Mouse (Mus musculus) hindbrain, embryonic 11.5 days (tissue): ENCODE results near the gene Mns1. TPM values are rescaled to one million over a fixed set of nuclear protein-coding genes. Genes with fewer than 3 reads are reported as not detected.

ENCODE experiments used
- ATAC-seq: fragments of 200-750 bp; cut with Nextera tagmentation; 2 replicates; pipeline ENCODE4 v1.8.0; 2017; ENCODE audit warnings: mild to moderate bottlenecking, moderate TSS enrichment, moderate library complexity; ENCODE audit not compliant: low FRiP score
- DNase-seq: peaks from one replicate; pipeline ENCODE4 v3.0.0-alpha.2; 2015; ENCODE audit warnings: low spot score
- H3K27ac ChIP-seq: fragments of 300-500 bp; sonication (generic); 2 replicates; pipeline ENCODE4 v1.5.1; 2014; ENCODE audit warnings: mild to moderate bottlenecking, low read depth, low read length
- H3K27me3 ChIP-seq: fragments of 300-500 bp; sonication (generic); 2 replicates; pipeline ENCODE4 v1.6.1; 2014; ENCODE audit warnings: mild to moderate bottlenecking, low read length, moderate library complexity, mixed read lengths; ENCODE audit not compliant: control insufficient read depth, insufficient read depth
- H3K36me3 ChIP-seq: fragments of 300-500 bp; sonication (generic); 2 replicates; pipeline ENCODE4 v1.6.1; 2014; ENCODE audit warnings: mild to moderate bottlenecking, low read length, moderate library complexity, mixed read lengths; ENCODE audit not compliant: control insufficient read depth, insufficient read depth
- H3K4me1 ChIP-seq: fragments of 300-500 bp; sonication (generic); replicated peaks from 2 replicates; pipeline ENCODE4 v1.6.1; 2014; ENCODE audit warnings: low read length, mixed read lengths; ENCODE audit not compliant: control insufficient read depth, insufficient read depth
- H3K4me2 ChIP-seq: fragments of 300-500 bp; sonication (generic); replicated peaks from 2 replicates; pipeline ENCODE4 v1.6.1; 2014; ENCODE audit warnings: mild to moderate bottlenecking, low read depth, low read length
- H3K4me3 ChIP-seq: fragments of 300-500 bp; sonication (generic); 2 replicates; pipeline ENCODE4 v1.5.1; 2014; ENCODE audit warnings: low read depth, low read length
- H3K9ac ChIP-seq: fragments of 300-500 bp; sonication (generic); 2 replicates; pipeline ENCODE4 v1.6.1; 2014; ENCODE audit warnings: low read depth, low read length
- H3K9me3 ChIP-seq: fragments of 300-500 bp; sonication (generic); 2 replicates; pipeline ENCODE4 v1.6.1; 2016; ENCODE audit warnings: low read length; ENCODE audit not compliant: control insufficient read depth
- WGBS: fragments of 180-500 bp; shearing (Covaris S2); extraction: QIAGEN DNeasy Blood & Tissue Kit; methylation state at CpG from one replicate; pipeline ENCODE4 v1.1.7; 2014; 5-methylcytosine and 5-hydroxymethylcytosine counted together
- polyA plus RNA-seq: library from polyadenylated mRNA; unstranded; fragments of >200 nt; fragmentation: Nextera tagmentation; extraction: Ambion mirVana; gene quantifications from 2 replicates; pipeline ENCODE4 v1.2.1, GENCODE M21; 2014

The Mns1 gene
- polyA plus RNA-seq, 1 experiment from 2014 or later: 49.5 TPM

DNA sequence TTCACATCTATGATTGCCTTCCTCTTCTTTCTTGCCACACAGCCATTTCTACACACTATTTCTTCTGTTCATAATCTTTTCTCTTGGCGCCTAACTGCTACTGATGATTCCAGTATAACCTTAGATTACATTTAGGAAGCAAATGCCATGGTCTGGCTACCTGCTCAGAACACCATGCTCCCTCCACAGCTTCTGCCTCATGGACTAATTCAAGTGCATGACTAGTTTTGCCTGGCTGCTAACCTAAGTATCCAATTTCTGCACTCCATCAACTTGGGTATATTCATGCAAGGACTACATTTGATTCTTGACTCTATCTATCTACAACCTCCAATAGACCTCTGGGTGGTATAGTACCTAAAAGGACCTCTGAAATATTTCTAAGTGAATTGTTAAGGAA is 32.0 kb downstream of the Mns1 start:
- Histone ChIP-seq H3K9ac (no peak overlapping the region), H3K27me3 (no peaks in the 10 kb centered on the region), H3K27ac (no peak overlapping the region), H3K4me1 (no peaks in the 10 kb centered on the region), H3K4me2 (no peak overlapping the region), H3K4me3 (no peak overlapping the region), H3K9me3 (no peaks in the 10 kb centered on the region), H3K36me3 (no peaks in the 10 kb centered on the region)
- WGBS: 97% methylated on average over 1 of the region's 1 CpGs
- no peak for DNase-seq
- no peak for ATAC-seq

DNA sequence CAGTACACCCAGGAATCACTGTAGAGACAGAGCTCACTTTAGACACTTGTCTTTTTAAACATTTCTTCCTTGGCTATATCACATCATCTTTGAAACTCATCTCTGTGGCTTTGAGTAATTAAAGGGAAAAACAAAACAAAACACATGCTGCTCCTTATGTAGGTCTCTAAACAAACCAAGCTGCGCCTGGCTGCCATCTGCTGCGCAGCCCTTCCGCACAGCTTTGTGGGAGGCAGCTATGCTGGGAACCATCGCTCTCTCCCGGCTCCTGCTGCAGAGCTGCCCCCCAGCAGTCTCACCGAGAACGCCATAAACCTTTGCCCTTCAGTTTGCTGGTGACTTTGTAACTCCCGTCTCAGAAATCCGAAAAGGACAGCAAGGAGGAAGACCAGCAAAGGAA is 37.7 kb downstream of the Mns1 start:
- 86% methylated on average over 9 of the region's 9 CpGs for WGBS
- H3K4me1 ChIP-seq: no peaks in the 10 kb centered on the region
- no peak for ATAC-seq
- H3K9me3 ChIP-seq: no peaks in the 10 kb centered on the region
- no peak overlapping the region for H3K9ac ChIP-seq
- H3K4me2 ChIP-seq: no peak overlapping the region
- no peaks in the 10 kb centered on the region for H3K27me3 ChIP-seq
- DNase-seq: no peak
- H3K36me3 ChIP-seq: no peaks in the 10 kb centered on the region; the same call in 1 of the 2 replicates
- no peak overlapping the region for H3K27ac ChIP-seq
- H3K4me3 ChIP-seq: no peak overlapping the region

DNA sequence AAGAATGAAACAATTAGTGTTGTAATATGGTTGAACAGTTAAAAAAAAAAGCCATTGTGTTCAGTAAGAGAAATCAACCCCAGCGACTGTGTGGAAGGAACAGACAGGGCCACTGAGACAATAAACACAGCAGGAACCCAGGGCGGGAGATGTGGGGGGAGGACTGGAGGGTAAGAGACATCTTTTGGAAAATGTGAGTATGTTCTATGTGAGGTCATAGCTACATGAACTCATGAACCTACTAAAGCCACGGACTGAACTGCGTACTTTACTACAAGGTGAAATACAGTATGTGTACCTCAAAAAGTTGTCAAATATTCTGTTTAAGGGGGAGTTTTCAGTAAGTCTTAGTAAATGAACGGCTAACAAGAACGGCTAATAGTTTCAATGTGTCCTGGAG is 39.5 kb downstream of the Mns1 start:
- WGBS: 75% methylated on average over 6 of the region's 6 CpGs
- H3K4me2 ChIP-seq: no peak overlapping the region
- no peak overlapping the region for H3K4me3 ChIP-seq
- peaks cover 3% of the 10 kb centered on the region; the same call in 1 of the 2 replicates for H3K36me3 ChIP-seq
- H3K27me3 ChIP-seq: no peaks in the 10 kb centered on the region
- ATAC-seq: no peak
- DNase-seq: no peak
- no peaks in the 10 kb centered on the region for H3K9me3 ChIP-seq
- H3K9ac ChIP-seq: no peak overlapping the region
- H3K4me1 ChIP-seq: no peaks in the 10 kb centered on the region
- H3K27ac ChIP-seq: no peak overlapping the region

DNA sequence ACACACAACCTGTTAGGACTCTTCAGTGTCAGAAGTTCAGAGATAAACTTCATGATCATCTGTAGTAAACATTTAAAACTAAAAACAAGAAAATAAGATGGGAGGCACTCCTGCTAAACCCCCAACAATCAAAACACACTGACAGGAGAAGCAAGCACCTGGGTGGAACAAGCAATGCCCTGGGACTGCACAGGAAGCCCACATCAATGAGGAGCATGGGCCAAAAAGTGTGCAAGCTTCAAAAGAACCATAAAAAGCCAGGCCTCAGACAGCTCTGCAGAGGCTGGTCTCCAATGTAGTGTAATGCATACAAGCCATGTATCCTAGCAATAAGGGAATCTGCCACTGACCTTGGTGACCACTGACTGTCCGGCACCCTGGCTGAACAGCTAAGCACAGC is 41.5 kb downstream of the Mns1 start:
- Histone ChIP-seq H3K27ac (no peak overlapping the region), H3K9ac (no peak overlapping the region), H3K4me1 (no peaks in the 10 kb centered on the region), H3K9me3 (no peaks in the 10 kb centered on the region), H3K4me3 (no peak overlapping the region), H3K27me3 (no peaks in the 10 kb centered on the region), H3K4me2 (no peak overlapping the region), H3K36me3 (peaks cover 3% of the 10 kb centered on the region; the same call in 1 of the 2 replicates)
- DNase-seq (no peak), ATAC-seq (no peak)
- WGBS: 89% methylated on average over 1 of the region's 1 CpGs

DNA sequence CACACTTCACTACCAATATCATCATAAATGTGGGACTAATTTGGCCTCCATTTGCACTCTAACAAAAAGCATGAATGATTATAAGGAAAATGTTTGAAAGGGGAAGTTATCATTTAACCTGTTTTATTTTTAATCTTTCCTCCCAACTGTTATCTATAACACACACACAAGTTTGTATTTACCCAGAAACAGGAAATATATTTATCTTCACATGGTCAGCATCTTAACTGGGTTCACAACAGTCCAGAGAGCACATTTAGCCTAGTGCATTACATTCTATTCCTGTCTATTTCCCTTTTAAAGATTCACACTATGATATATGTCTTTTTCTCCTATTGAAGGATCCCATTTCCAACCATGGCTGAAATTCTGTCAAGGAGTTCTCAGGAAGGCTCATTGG is 50.7 kb downstream of the Mns1 start:
- Histone ChIP-seq H3K27ac (no peak overlapping the region), H3K27me3 (no peaks in the 10 kb centered on the region), H3K4me2 (no peak overlapping the region), H3K36me3 (no peaks in the 10 kb centered on the region), H3K4me3 (no peak overlapping the region), H3K9ac (no peak overlapping the region), H3K4me1 (no peaks in the 10 kb centered on the region; the same call in 1 of the 2 replicates), H3K9me3 (no peaks in the 10 kb centered on the region)
- DNase-seq (no peak), ATAC-seq (no peak)

DNA sequence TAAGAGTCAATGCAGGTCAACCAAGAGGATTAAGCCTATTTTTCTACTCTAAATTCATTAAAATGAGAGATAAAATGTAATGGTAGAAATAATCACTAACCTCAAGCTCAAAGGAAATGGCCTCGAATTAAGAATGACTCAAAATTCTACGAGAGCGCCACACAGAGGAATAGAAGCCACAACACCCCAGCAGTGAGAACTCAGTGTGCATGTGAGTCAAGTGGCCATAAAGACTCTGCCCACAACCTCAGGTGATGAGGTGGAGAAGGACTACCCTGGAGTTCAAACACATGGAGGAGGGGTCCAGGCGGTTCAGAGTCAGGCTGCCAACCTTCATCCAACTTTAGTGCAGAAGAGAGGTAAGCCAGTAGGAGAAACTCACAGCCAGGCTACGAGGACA is 51.3 kb downstream of the Mns1 start:
- DNase-seq: no peak
- no peak for ATAC-seq

DNA sequence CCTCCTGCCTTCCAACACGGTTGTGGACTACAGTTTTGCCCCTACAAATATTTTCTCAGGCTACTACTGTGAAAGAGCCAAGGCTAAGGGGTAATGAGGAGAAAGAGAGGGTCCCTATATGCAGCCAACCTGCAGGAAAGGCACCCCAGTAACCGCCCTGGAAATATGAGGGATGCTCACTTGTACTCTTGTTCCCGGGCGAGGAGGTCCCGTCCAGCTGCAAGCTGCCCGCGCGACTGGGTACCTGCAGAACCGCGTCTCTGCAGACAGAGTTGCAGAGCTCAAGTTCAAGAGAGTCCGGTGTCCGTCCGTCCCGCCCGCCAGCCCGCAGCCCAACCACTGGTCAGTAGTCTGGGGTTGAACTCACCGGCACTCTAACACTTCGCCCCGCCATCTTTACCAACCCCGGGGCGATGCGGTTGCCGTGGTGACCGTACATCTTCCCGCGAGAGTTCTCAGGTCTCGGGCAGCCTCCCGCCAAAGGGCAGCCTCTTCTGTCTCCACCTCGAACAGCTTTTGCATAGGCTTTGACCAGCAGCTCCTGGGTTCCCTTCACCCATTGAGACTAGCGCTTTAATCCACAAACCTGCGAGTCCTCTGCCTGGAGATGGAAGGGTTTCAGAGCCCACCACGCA is 53.9 kb downstream of the Mns1 start:
- H3K4me2 ChIP-seq: peak overlapping the region; percentile 58
- 0% methylated on average over 32 of the region's 32 CpGs for WGBS
- peak overlapping the region; percentile 66 for H3K9ac ChIP-seq
- DNase-seq: peak; percentile 95
- peak; percentile 98 for ATAC-seq
- H3K4me3 ChIP-seq: peak overlapping the region; percentile 69
- H3K36me3 ChIP-seq: no peaks in the 10 kb centered on the region
- H3K27ac ChIP-seq: peak overlapping the region; percentile 74
- H3K27me3 ChIP-seq: no peaks in the 10 kb centered on the region
- H3K9me3 ChIP-seq: no peaks in the 10 kb centered on the region
- no peaks in the 10 kb centered on the region; the same call in 1 of the 2 replicates for H3K4me1 ChIP-seq

More for the DNA sequence above, 51.3 kb downstream of the Mns1 start:
- H3K4me3 ChIP-seq: no peak overlapping the region
- no peak overlapping the region for H3K27ac ChIP-seq
- H3K9ac ChIP-seq: no peak overlapping the region
- 93% methylated on average over 5 of the region's 5 CpGs for WGBS
- no peak overlapping the region for H3K4me2 ChIP-seq
- H3K27me3 ChIP-seq: no peaks in the 10 kb centered on the region
- no peaks in the 10 kb centered on the region for H3K9me3 ChIP-seq
- no peaks in the 10 kb centered on the region; the same call in 1 of the 2 replicates for H3K4me1 ChIP-seq
- no peaks in the 10 kb centered on the region for H3K36me3 ChIP-seq

DNA sequence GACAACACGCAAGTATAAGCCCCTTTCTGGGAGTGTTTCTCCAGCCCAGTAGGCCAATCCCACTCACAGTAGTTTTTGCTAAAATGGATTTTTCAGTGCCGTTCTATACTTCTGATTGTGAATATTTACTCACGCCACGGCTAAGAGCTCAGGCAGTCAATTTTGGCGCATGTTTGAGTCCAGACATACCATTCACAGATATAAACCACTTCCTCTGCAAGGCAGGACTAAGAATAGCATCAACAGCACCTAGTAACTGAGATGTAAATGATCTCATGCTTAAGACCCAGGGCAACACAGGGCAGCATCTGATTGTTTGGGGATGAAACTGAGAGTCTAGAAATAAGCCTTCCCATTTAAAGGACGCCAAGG is 54.4 kb downstream of the Mns1 start, which contains the start of gene Tex9:
Tex9 (minus strand) TSS at position 19 of the 372 bp plus-strand sequence.
- no peaks in the 10 kb centered on the region for H3K27me3 ChIP-seq
- H3K4me3 ChIP-seq: peak within 1 kb of the TSS; percentile 69
- ATAC-seq: peak; percentile 58
- no peak for DNase-seq
- H3K4me2 ChIP-seq: peak within 1 kb of the TSS; percentile 58
- H3K9ac ChIP-seq: peak within 1 kb of the TSS; percentile 66
- WGBS: 18% methylated on average over 6 of the region's 6 CpGs
- no peaks in the 10 kb centered on the region; the same call in 1 of the 2 replicates for H3K4me1 ChIP-seq
- peak within 1 kb of the TSS; percentile 74 for H3K27ac ChIP-seq
- no peaks in the 10 kb centered on the region for H3K36me3 ChIP-seq
- no peaks in the 10 kb centered on the region for H3K9me3 ChIP-seq

DNA sequence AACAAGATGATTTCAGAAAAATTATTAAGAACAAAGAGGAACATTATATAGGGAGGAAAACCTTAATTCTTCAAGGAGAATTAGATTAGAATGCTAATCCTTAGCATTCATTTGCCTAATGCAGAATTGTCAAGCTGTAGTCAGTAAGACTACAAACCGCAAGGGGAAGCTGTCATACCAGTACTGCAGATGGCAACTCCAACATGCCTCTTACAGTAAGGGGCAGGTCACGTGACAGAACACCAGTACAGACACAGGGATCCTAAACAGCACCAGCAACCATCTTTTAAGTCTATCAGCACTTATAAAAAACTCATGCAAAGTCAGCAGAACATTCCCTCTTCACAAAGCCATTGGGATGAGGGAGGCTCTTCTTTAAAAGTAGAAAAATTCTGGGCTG is 55.7 kb downstream of the Mns1 start:
- ATAC-seq (no peak), DNase-seq (no peak)
- Histone ChIP-seq H3K27ac (no peak overlapping the region), H3K4me3 (no peak overlapping the region), H3K9me3 (no peaks in the 10 kb centered on the region), H3K4me2 (no peak overlapping the region), H3K9ac (no peak overlapping the region), H3K36me3 (no peaks in the 10 kb centered on the region), H3K4me1 (no peaks in the 10 kb centered on the region; the same call in 1 of the 2 replicates), H3K27me3 (no peaks in the 10 kb centered on the region)
- WGBS: 91% methylated on average over 2 of the region's 2 CpGs
